Mouse (Mus musculus) spleen, adult 2 months (tissue): ENCODE results near the gene Tenm4. TPM values are rescaled to one million over a fixed set of nuclear protein-coding genes. Genes with fewer than 3 reads are reported as not detected.

Source experiments
- DNase-seq, 2 experiments: peaks; one replicate each; pipeline versions ENCODE4 v3.0.0 to v3.0.0-alpha.2; 2012 to 2021; ENCODE audit warnings: low spot score in 2 of 2, low read depth in 1 of 2
- H3K27ac ChIP-seq: fragments of 200-500 bp; 2 replicates; pipeline ENCODE4 v1.5.1; 2012; ENCODE audit warnings: low read length, inconsistent platforms; ENCODE audit not compliant: insufficient read depth
- H3K27me3 ChIP-seq: fragments of 200-500 bp; 2 replicates; pipeline ENCODE4 v1.6.1; 2012; ENCODE audit warnings: mild to moderate bottlenecking, moderate library complexity, low read length, inconsistent platforms; ENCODE audit not compliant: control insufficient read depth, insufficient read depth
- H3K36me3 ChIP-seq: fragments of 200-500 bp; 2 replicates; pipeline ENCODE4 v1.6.1; 2012; ENCODE audit warnings: mild to moderate bottlenecking, low read length, inconsistent platforms; ENCODE audit not compliant: control insufficient read depth, insufficient read depth
- H3K4me1 ChIP-seq: fragments of 200-500 bp; 2 replicates; pipeline ENCODE4 v1.6.1; 2011; ENCODE audit warnings: inconsistent platforms; ENCODE audit not compliant: control insufficient read depth, insufficient read depth, insufficient read length
- H3K4me3 ChIP-seq: fragments of 200-500 bp; 2 replicates; pipeline ENCODE4 v1.5.1; 2011; ENCODE audit warnings: mild to moderate bottlenecking, inconsistent platforms; ENCODE audit not compliant: insufficient read depth, insufficient read length; ENCODE audit errors: extremely low read depth
- CTCF ChIP-seq: fragments of 200-500 bp; IDR thresholded peaks from 2 replicates; pipeline ENCODE4 v1.5.1; 2011; ENCODE audit warnings: mild to moderate bottlenecking, inconsistent platforms; ENCODE audit not compliant: insufficient read depth, insufficient read length, insufficient replicate concordance; ENCODE audit errors: extremely low read depth
- POLR2A ChIP-seq: fragments of 200-500 bp; IDR thresholded peaks from 2 replicates; pipeline ENCODE4 v1.6.1; 2011; ENCODE audit warnings: low read depth, low read length, inconsistent platforms
- WGBS: fragments of 180-500 bp; shearing (Covaris S2); methylation state at CpG from one replicate; pipeline ENCODE4 v1.1.7; 2018; 5-methylcytosine and 5-hydroxymethylcytosine counted together
- polyA plus RNA-seq: library from polyadenylated mRNA; depleted of rRNA; stranded (reverse); fragments of >200 nt; gene quantifications from 2 replicates; pipeline ENCODE4 v1.2.3, GENCODE M21; 2012

Tenm4 gene
- polyA plus RNA-seq, 1 experiment: 1.2 TPM

DNA sequence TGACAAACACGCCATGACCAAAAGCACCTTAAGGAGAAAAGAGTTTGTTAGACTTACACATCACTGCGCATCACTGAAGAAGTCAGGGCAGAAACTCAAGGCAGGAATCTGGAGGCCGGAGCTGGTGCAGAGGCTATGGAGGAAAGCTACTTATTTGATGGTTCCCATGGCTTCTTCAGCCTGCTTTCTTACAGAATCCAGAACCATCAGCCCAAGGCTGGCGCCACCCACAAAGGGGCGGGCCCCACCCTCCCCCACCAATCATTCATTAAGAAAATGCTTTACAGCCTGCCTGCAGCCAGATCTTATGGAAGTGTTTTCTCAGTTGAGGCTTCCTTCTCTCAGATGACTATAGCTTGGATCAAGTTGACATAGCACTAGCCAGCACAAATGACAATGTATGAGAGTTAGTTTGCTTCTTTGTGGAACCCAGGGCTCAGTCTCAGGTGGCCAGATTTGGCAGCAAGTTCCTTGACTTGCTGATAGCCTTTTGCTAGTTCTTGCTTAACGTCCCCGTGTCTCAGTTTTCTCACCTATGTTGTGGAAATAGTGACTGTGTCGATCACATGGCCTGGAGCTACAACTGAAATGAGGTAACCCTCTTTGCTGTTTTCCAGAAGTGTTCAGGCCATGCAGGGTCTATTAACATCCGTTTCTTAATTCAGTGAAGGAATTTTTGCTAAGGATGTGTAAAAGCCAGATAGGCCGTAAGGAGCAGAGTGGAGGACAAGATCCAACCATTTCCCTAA is 32.9 kb downstream of the Tenm4 start:
- WGBS: 80% methylated on average over 10 of the region's 10 CpGs

DNA sequence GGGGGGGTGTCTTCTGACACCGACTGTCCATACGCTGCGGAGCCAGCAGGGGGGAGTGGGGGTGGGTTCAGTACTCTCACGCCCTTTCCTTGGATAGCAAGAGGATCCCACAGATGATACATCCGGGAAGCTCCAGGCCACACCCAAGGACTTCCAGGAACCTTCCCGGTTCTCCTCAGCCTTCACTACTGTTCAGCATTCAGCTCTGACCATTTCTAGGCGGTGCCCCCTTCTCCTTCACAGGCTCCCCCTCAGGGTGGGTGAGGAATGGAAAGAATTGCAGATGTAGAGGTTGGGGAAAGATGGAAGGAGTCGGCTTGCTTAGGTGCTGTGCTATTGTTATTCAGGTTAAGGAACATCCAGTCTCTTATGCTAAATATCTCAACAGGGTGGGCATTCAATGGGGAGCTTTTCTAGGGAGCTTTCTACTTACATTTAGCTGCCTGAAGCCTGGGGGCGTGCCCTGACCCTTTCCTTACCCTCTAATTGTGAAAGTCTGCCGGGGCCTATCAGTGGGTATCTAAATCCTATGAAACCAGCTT is 33.8 kb downstream of the Tenm4 start:
- H3K36me3 ChIP-seq: no peaks in the 10 kb centered on the region
- H3K4me3 ChIP-seq: no peak overlapping the region
- H3K27ac ChIP-seq: no peak overlapping the region
- no peaks in the 10 kb centered on the region for H3K4me1 ChIP-seq
- no peak for TF ChIP-seq CTCF
- TF ChIP-seq POLR2A: no peak
- DNase-seq: no peak
- peaks cover 5% of the 10 kb centered on the region for H3K27me3 ChIP-seq
- 47% methylated on average over 10 of the region's 10 CpGs for WGBS

More for the DNA sequence above, 32.9 kb downstream of the Tenm4 start:
- no peak for DNase-seq
- H3K27ac ChIP-seq: no peak overlapping the region
- TF ChIP-seq POLR2A (no peak), CTCF (no peak)
- no peak overlapping the region for H3K4me3 ChIP-seq
- H3K4me1 ChIP-seq: no peaks in the 10 kb centered on the region
- no peaks in the 10 kb centered on the region for H3K36me3 ChIP-seq
- H3K27me3 ChIP-seq: no peaks in the 10 kb centered on the region

DNA sequence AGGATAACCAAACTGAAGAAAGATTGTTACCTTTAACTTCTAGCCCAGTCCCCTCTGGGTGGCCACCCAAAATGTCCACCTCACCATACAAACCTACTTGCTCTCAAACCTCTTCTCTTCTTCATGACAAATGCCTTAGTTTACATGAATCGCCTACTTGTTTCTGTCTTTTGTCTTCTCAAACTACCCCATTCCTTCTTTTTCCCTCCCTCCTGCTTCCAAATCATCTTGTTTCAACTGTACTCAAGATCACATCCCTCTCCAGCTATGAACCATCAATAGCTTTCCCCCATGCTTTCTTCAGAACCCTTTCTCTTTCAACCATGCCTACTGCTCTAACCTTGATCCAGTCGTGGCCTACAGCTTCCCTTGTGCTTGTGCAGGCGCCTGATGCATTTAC is 36.0 kb downstream of the Tenm4 start:
- H3K27me3 ChIP-seq: peaks cover 16% of the 10 kb centered on the region
- no peak overlapping the region for H3K27ac ChIP-seq
- no peak for DNase-seq
- H3K36me3 ChIP-seq: no peaks in the 10 kb centered on the region
- H3K4me1 ChIP-seq: no peaks in the 10 kb centered on the region
- WGBS: 80% methylated on average over 3 of the region's 3 CpGs
- no peak overlapping the region for H3K4me3 ChIP-seq
- TF ChIP-seq POLR2A (no peak), CTCF (no peak)

DNA sequence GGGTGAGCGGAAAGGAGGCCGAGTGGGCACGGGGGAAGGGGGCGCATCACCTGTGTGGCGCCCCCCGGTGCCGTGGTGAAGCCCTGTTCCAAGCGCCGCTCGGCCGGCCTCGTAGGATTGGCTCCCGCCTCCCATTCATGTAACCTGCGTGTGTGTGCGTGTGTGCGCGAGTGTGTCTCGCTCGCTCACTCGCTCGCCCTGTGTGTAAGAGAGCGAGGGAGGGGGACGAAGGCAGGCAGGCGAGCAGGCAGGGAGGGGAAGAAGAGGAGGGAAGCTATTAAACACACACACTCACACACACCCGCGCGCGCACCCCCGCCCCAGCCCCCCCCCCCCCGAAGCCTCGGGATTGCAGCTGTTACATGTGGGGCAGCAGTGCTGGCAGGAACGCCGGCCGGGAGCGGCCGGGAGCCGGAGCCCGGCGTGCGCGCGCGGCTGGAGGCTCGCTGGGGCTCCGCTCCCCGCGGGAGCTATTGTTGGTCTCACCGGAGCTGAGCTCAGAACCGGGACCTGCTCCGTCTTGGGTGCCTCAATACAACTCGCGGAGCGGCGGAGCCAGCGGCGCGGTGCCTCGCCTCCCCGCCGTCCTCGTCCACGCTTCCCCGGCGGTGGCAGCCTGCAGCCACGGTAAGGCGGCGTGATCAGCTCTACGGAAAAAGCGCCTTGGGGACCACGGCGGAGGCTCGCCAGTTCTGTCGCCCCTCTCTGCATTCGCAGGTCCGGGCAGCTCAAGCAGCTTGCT is 38.9 kb downstream of the Tenm4 start:
- Histone ChIP-seq H3K27me3 (peaks cover 27% of the 10 kb centered on the region), H3K4me3 (peak overlapping the region; percentile 17; the same call in 1 of the 2 replicates), H3K4me1 (peaks cover 2% of the 10 kb centered on the region; the same call in 1 of the 2 replicates), H3K36me3 (no peaks in the 10 kb centered on the region), H3K27ac (no peak overlapping the region)
- 3% methylated on average over 70 of the region's 75 CpGs for WGBS
- TF ChIP-seq CTCF (no peak), POLR2A (no peak)
- DNase-seq: no peak

DNA sequence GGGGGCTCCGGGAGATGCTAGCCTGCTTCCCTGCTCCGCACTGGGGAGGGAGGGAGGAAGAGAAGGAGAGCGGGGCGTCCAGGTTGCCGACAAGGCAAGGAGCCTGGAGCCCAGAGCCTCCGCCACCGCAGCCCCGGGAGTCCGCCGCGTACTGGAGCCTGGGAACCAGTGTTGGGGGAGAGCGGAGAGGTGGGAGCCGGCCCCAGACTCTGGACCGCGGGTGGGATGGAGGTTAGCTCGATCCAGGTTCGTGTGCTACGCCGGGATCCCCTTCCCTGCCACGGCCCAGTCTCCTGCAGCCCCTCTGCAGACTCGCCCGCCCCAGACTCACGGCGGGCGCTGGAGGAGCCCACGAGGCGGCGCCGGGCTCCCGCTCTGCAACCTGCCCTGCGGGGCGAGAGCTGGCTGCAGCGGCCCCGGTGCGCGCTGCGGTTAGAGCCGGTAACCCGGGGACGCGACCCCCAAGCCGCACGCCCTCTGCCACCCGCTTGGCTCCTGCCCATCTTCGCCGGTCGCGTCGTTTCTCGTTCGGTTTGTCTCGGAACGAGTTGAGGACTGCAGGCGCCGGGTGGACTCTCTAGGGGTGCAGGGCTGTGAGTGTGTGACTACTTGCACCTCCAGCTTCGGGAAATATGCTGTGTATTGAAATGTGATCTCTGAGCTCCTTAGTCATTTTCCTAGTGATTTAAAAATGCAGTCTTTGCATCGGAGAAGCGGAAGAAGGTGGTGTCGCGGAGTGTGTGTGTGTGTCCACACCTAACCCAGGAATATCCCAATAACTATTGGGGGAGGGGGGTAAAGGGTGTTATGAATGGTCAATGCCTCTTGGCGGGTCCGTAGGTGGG is 39.7 kb downstream of the Tenm4 start:
- Histone ChIP-seq H3K4me3 (peak overlapping the region; percentile 17; the same call in 1 of the 2 replicates), H3K36me3 (no peaks in the 10 kb centered on the region), H3K27ac (no peak overlapping the region), H3K27me3 (peaks cover 27% of the 10 kb centered on the region), H3K4me1 (peaks cover 2% of the 10 kb centered on the region; the same call in 1 of the 2 replicates)
- 4% methylated on average over 62 of the region's 62 CpGs for WGBS
- no peak for DNase-seq
- TF ChIP-seq CTCF: no peak
- TF ChIP-seq POLR2A: no peak

DNA sequence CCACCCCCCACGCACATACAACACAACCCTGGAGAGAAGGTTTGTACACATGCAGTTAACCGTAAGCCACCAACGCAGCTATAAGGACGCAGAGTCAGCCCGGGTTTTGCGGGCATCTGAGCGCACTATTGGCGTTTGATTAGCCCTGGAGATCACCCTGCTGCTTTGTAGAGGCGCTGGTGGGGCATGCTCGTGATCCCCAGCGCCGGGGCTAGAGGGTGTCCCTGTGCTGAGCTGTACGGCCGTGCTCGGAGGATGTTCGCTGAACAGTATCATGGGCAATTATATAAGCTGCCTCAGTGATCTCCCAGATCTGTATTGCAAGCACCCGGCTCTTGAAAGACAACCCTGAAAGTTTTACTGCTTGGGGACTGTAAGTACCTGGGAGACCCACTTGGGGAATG is 40.6 kb downstream of the Tenm4 start:
- 3% methylated on average over 17 of the region's 17 CpGs for WGBS
- H3K27me3 ChIP-seq: peaks cover 27% of the 10 kb centered on the region
- H3K4me3 ChIP-seq: no peak overlapping the region
- no peak for TF ChIP-seq POLR2A
- TF ChIP-seq CTCF: no peak
- no peak overlapping the region for H3K27ac ChIP-seq
- DNase-seq: no peak
- no peaks in the 10 kb centered on the region for H3K36me3 ChIP-seq
- peaks cover 2% of the 10 kb centered on the region; the same call in 1 of the 2 replicates for H3K4me1 ChIP-seq
